Mouse (Mus musculus) stomach, embryonic 14.5 days (tissue): ENCODE measurements around the gene OR5BS1P. TPM values are rescaled to one million over a fixed set of nuclear protein-coding genes. Genes with fewer than 3 reads are reported as not detected.
A peak's percentile ranks its signal among the peaks of the same experiment; 100 is the strongest.
"Not testable (repeated sequence)": the region's sequence is repeated elsewhere in the genome, so short reads cannot be mapped to it uniquely, and the experiment has no call there.

Source experiments
- ATAC-seq: fragments of 200-750 bp; cut with Nextera tagmentation; 2 replicates; pipeline ENCODE4 v1.8.0; 2017; ENCODE audit warnings: low read depth, moderate TSS enrichment; ENCODE audit not compliant: insufficient number of reproducible peaks, insufficient read depth, low FRiP score
- H3K27ac ChIP-seq: fragments of 300-500 bp; sonication (generic); 2 replicates; pipeline ENCODE4 v1.5.1; 2014; ENCODE audit warnings: mild to moderate bottlenecking, low read length, moderate library complexity, mixed read lengths
- H3K27me3 ChIP-seq: fragments of 300-500 bp; sonication (generic); 2 replicates; pipeline ENCODE4 v1.6.1; 2014; ENCODE audit warnings: low read length, control low read depth, mixed read lengths; ENCODE audit not compliant: control insufficient read depth, insufficient read depth
- H3K36me3 ChIP-seq: fragments of 300-500 bp; sonication (generic); 2 replicates; pipeline ENCODE4 v1.6.1; 2014; ENCODE audit warnings: mild to moderate bottlenecking, control low read depth, low read length, moderate library complexity, mixed read lengths; ENCODE audit not compliant: control insufficient read depth, insufficient read depth
- H3K4me1 ChIP-seq: fragments of 300-500 bp; sonication (generic); 2 replicates; pipeline ENCODE4 v1.6.1; 2014; ENCODE audit warnings: low read length, control low read depth, mixed read lengths; ENCODE audit not compliant: control insufficient read depth, insufficient read depth
- H3K4me2 ChIP-seq: fragments of 300-500 bp; sonication (generic); replicated peaks from 2 replicates; pipeline ENCODE4 v1.6.1; 2014; ENCODE audit warnings: low read depth, low read length, control low read depth
- H3K4me3 ChIP-seq: fragments of 300-500 bp; sonication (generic); 2 replicates; pipeline ENCODE4 v1.5.1; 2014; ENCODE audit warnings: low read depth, low read length, control low read depth
- H3K9ac ChIP-seq: fragments of 300-500 bp; sonication (generic); replicated peaks from 2 replicates; pipeline ENCODE4 v1.6.1; 2014; ENCODE audit warnings: low read depth, mild to moderate bottlenecking, control low read depth, low read length, moderate library complexity, mixed read lengths
- H3K9me3 ChIP-seq: fragments of 300-500 bp; sonication (generic); 2 replicates; pipeline ENCODE4 v1.6.1; 2016; ENCODE audit warnings: low read depth, low read length, control low read depth; ENCODE audit not compliant: control insufficient read depth
- WGBS: fragments of 180-500 bp; shearing (Covaris S2); extraction: QIAGEN DNeasy Blood & Tissue Kit; methylation state at CpG from one replicate; pipeline ENCODE4 v1.1.7; 2014; 5-methylcytosine and 5-hydroxymethylcytosine counted together
- polyA plus RNA-seq: library from polyadenylated mRNA; unstranded; fragments of >200 nt; fragmentation: Nextera tagmentation; extraction: Ambion mirVana; gene quantifications from 2 replicates; pipeline ENCODE4 v1.2.1, GENCODE M21; 2014

Gene OR5BS1P
- polyA plus RNA-seq, 1 experiment from 2014 or later, result not detected

DNA sequence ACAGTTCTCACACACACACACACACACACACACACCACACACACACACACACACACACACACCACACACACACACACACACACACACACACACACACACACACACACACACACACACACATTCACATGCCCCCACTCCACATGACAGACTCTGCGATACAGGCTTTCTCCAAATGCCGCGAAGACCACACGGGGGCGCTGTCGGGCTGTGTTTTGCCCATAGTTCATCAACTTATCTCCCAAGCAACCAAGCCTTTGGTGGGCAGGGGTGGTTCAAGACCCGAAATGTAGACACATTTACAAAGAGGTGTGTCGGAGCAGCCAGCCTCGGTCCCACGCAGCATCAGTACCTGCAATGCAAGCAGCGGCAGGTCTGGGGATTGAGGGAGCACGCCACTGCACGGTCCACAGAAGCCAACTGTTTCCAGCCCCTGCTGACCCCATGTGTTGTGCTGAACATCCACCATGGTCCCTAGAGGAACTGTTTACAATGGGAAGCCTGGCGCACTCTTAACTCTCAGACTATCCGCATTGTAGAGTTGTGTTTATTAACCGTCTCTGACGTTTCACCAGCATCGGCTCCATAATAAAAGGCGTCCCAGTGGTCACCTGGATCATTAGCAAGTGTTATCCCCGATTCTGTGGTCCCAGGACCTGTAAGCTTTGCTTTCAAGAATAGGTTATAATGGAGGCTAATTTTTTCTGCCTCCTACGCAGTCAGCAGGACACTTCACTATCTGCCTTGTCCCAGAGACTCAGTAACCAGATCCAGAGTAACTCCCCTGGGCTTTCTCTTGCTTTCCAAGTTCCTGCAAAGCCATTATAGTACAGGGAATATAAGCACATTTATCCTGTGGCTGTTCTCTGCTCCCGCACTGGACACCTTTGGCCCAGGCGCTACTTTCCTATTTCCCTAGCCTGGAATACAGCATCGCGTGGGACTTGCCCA, 41.0 kb downstream of the OR5BS1P start:
- Histone ChIP-seq H3K27me3 (no peaks in the 10 kb centered on the region), H3K9ac (no peak overlapping the region), H3K9me3 (no peaks in the 10 kb centered on the region), H3K4me3 (no peak overlapping the region), H3K27ac (no peak overlapping the region), H3K36me3 (no peaks in the 10 kb centered on the region), H3K4me1 (0 out of 2 replicates have a peak, but pooled peaks cover 6% of the 10 kb centered on the region), H3K4me2 (peak overlapping the region; percentile 38)
- 32% methylated on average over 25 of the region's 25 CpGs for WGBS
- ATAC-seq, result no peak

DNA sequence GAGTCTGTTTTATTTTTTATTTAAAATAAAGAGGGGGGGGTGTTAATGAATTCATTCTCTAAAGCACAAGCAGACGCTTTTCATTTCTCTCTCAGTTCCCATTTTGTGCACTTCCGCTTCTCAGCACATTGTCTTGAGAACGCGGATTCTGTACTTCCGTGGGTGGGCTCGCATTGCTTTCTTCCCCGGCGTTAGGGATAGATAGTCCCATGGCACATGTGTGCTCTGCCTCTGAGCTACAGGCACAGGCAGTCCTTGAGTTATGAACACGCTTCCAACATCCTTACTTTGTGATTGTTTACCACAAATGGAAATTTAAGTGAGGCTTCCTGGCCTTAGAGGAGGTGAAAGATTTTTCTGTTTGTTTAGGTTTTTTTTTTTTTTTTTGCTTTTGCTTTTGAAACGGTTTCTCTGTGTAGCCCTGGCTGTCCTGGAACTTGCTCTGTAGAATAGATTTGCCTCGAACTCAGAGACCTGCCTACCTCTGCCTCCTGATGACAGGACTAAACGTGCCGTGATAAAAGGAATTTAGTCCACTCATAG, 41.8 kb downstream of the OR5BS1P start:
- Histone ChIP-seq H3K27ac (no peak overlapping the region), H3K9me3 (no peaks in the 10 kb centered on the region), H3K27me3 (no peaks in the 10 kb centered on the region), H3K36me3 (no peaks in the 10 kb centered on the region), H3K4me3 (no peak overlapping the region), H3K4me1 (0 out of 2 replicates have a peak, but pooled peaks cover 6% of the 10 kb centered on the region), H3K4me2 (no peak overlapping the region), H3K9ac (no peak overlapping the region)
- 71% methylated on average over 13 of the region's 13 CpGs for WGBS
- ATAC-seq, result no peak

GRCm38 (mm10) chr15:98512232-98512631, 42.5 kb downstream of the OR5BS1P start:
- Histone ChIP-seq H3K36me3 (no peaks in the 10 kb centered on the region), H3K9me3 (no peaks in the 10 kb centered on the region), H3K4me1 (0 out of 2 replicates have a peak, but pooled peaks cover 6% of the 10 kb centered on the region), H3K27me3 (no peaks in the 10 kb centered on the region), H3K4me2 (no peak overlapping the region), H3K9ac (no peak overlapping the region), H3K4me3 (no peak overlapping the region), H3K27ac (no peak overlapping the region)
- no peak for ATAC-seq
- 59% methylated on average over 8 of the region's 8 CpGs for WGBS

DNA sequence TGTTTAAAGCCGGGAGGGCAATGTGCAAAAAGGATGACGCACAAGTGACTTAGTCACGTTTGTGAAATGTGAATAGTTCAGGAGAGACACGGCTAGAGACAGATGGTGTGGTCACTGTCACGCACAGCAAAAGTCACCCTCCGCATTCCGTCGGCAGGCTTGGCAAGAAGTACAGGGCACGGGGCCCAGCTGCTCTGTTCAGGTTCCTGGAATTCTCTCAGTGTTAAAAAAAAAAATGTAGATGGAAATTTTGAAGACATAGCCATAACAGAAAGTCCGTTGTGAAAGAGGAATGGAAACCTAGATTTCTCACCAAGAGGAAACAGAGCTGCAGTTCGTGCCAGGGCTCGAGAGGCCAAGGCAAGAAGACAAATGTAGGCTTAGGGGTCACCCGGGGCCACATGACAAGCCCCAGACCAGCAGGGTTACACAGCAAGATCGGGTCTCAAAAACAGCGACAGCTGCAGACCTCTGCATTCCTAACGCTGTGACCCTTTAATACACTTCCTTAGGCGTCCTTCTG, 43.2 kb downstream of the OR5BS1P start:
- Histone ChIP-seq H3K27me3 (no peaks in the 10 kb centered on the region), H3K9ac (no peak overlapping the region), H3K9me3 (no peaks in the 10 kb centered on the region), H3K4me2 (no peak overlapping the region), H3K27ac (no peak overlapping the region), H3K4me3 (no peak overlapping the region), H3K4me1 (0 out of 2 replicates have a peak, but pooled peaks cover 6% of the 10 kb centered on the region), H3K36me3 (peaks cover 2% of the 10 kb centered on the region; the same call in 1 of the 2 replicates)
- no peak for ATAC-seq
- 35% methylated on average over 17 of the region's 17 CpGs for WGBS

DNA sequence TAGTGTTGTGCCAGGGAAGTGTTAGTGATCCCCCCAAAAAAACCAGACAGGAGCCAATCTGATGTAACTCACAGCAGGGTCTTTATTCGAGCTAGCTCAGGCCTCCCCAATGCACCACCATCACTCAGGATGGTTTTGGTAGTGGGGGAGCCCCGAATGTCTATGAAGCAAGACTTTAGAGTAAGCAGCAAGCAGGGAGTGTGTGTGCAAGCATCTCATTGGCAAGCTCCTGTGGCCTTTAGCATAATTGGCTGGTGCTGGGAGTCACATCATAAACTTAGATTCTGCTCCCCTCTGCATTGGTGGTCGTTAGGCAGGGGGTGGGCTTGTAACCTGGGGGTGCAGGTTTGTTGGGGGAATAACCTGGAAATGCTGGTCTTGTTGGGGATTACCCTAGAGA, 44.0 kb downstream of the OR5BS1P start:
- ATAC-seq, result not testable (repeated sequence)

GRCm38 (mm10) chr15:98514146-98514545, 44.5 kb downstream of the OR5BS1P start:
- H3K9ac ChIP-seq, result no peak overlapping the region
- 0 out of 2 replicates have a peak, but pooled peaks cover 6% of the 10 kb centered on the region for H3K4me1 ChIP-seq
- H3K9me3 ChIP-seq, result no peaks in the 10 kb centered on the region
- no peaks in the 10 kb centered on the region for H3K27me3 ChIP-seq
- no peak overlapping the region for H3K4me3 ChIP-seq
- H3K27ac ChIP-seq, result no peak overlapping the region
- H3K4me2 ChIP-seq, result no peak overlapping the region
- WGBS, result 78% methylated on average over 8 of the region's 8 CpGs
- ATAC-seq, result no peak
- peaks cover 9% of the 10 kb centered on the region; the same call in 1 of the 2 replicates for H3K36me3 ChIP-seq

More for the DNA sequence above, 44.0 kb downstream of the OR5BS1P start:
- not testable (repeated sequence) for H3K9me3 ChIP-seq, H3K4me2 ChIP-seq, H3K4me1 ChIP-seq, H3K27ac ChIP-seq, H3K9ac ChIP-seq, H3K27me3 ChIP-seq, H3K36me3 ChIP-seq, H3K4me3 ChIP-seq
- WGBS, result 62% methylated on average over 3 of the region's 3 CpGs

DNA sequence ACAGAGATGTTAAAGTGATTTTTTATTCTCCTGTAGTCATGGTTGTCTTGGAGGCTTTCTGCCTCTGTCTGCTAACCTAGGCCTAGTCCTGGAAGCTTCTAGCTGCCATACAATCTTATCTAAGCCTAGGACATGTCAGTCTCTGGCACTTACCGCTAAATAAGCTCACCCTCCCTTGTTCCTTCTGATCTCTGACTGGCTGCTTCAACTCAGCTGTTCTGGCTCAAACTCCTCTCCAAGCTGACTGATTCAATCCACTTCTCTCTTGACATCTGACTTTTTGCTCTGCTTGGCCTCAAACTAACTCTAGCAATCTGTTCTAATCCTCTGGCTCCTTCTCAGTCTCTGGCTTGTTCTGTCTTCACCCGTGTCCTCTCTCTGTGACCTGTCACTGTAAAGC, 45.1 kb downstream of the OR5BS1P start:
- not testable (repeated sequence) for H3K4me3 ChIP-seq, H3K9ac ChIP-seq, H3K27me3 ChIP-seq, ATAC-seq, H3K4me2 ChIP-seq, H3K4me1 ChIP-seq, H3K27ac ChIP-seq, H3K9me3 ChIP-seq
- H3K36me3 ChIP-seq, result peaks cover 14% of the 10 kb centered on the region; the same call in 1 of the 2 replicates
- WGBS, result 74% methylated on average over 2 of the region's 2 CpGs
